Mouse (Mus musculus) thymus, postnatal 4 days (tissue): ENCODE measurements around the gene Cdh22.

ENCODE experiments used
- DNase-seq: peaks from one replicate; pipeline ENCODE4 v3.0.0; 2021

Gene Cdh22

DNA sequence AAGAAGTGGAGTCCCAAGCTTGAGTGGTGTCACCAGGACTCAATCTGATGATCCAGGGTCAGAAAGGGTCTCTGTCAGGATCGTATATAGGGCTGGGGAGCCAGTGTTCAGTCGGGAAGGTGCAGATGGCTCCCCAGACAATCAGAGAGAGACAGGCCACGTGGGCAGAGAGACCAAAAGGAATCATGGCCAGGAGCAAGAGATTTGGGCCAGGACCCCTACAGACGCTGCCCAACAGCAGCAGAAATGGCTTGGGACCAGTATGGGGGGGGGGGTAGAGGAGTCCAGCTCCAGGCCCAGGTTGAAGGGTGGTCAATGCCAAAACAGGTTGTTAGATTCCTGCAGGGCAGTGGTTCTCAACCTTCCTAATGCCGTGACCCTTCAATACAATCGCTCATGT is 29.2 kb downstream of the Cdh22 start:
- no peak for DNase-seq

GRCm38 (mm10) chr2:165204931-165205330 is 29.7 kb downstream of the Cdh22 start:
- DNase-seq: no peak

GRCm38 (mm10) chr2:165201761-165202751 is 32.6 kb downstream of the Cdh22 start:
- no peak for DNase-seq

DNA sequence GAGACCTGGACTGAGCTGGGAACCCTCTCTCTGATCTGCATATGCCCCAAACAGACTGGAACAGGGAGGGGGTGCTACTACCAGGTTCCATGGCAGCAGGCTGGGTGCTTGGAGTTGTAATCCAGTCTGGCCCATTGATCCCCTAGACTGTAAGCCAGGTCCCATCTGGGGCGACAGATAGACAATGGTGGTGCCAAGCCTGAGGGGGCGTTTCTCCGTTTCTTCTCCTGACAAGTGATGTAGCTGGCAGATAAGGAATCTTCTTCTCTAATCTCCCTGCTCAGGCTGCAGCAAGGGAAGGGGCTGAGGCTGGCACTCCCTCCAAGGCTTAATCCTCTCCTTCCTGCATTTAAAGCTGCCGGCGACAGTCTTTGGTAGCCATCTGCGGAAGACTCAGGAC is 37.1 kb downstream of the Cdh22 start:
- no peak for DNase-seq

DNA sequence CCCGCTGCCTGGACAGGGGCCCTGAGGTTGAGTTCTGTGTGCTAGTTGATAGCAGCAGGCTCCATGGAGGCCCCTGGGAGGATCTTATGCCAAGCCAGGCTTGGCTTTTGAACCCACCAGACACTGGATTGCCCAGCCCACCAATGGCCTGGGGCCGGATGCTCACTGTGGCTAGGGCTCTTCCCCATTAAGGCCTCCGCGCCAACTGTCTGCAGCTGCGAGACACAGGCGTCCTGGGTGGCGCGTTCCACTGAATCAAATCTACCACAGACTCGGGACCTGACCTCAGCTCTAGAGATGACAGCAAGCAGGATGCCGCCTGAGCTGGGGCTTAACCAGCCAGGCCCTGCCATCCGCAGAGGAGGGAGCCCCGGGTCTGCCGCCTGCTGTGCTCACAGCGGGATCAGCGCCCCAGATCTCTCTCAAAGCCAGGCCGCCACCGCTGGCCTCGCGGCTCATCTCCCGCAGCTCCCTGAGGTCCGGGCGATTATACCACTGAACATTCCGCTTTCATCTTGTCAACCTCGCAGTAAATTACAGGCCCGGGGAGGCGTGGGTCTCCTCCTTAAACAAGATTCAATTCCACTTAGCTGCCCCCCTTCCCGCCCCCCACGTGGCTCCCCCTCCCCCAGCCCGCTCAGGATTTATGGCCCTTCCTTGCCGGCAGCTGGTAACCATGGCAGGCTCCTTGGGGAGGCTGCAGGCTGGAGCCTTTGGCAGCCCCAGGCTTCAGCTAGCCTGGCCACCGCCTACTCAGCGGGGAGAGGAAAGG is 39.1 kb downstream of the Cdh22 start:
- peak; percentile 21 for DNase-seq

- DNase-seq: no peak
Measured at GRCm38 (mm10) chr2:165191483-165191882, 43.2 kb downstream of the Cdh22 start.

DNA sequence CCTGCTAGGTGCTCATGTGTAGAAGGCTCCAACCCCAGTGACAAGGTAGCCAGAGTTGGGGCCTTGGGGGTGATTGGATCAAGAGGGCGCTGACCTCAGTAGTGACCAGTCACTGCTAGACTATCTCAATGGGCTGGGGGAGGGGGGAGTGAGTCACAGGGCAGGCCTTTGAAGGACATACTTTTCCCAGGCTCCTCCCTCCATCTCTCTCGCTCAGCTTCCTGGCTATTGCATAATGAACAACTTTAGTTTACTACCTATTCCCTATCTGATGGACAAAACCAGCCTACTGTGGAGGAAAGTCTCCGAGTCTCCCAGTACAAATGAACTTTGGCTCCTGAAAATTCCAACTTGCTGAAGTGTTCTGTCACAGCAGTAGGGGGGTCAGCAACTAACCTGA is 45.1 kb downstream of the Cdh22 start:
- no peak for DNase-seq

GRCm38 (mm10) chr2:165187648-165188380 is 46.8 kb downstream of the Cdh22 start:
- no peak for DNase-seq

DNA sequence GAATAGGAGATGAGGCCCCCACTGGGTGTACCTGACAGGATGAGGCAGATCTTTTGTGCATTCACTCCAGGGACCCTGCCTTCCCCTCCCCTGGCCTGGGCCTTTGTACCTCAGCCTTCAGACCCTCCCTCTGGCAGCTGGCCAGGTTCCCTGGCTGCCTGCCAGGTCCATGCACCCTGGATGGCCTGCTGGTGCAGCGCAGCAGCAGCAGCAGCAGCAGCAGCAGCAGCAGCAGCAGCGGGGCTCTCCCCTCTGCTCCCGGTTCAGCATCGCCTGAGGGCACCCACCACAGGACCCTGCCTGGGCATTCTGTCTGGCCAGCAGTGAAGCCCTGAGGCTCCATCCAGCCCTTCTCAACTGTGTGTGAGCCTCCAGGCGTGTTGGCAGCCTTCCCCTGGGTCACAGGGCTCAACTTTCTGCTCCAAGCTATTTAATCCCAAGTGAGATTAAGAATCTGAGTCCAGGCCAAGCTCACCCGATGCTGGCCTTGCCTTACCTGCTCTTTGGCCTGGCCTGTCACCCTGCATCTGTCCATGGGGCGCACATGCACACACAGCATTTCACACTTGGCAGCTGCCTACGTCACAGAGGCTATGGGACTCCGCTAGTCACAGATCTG is 50.5 kb downstream of the Cdh22 start:
- DNase-seq: no peak

- no peak for DNase-seq
Measured at GRCm38 (mm10) chr2:165182085-165182976, 52.3 kb downstream of the Cdh22 start.

DNA sequence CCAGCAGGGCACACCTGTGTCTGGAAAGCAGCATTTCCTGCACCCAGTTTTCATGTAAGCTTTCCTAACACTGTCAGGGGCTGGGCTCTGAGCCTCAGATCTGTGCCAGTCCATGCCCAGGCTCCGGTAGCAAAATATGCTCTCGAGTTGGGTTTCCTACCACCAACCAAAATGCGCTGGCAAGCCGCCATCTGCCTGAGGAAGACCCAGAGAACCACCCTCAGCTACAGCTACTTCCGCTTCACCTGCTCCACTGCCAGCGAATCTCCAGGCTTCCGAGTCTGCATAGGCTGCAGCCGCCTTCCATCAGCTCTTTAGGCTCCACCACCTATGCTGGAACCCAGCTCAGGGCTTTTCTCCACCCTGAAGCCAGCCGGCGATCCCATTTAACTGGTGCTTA is 55.4 kb downstream of the Cdh22 start:
- DNase-seq: no peak

DNA sequence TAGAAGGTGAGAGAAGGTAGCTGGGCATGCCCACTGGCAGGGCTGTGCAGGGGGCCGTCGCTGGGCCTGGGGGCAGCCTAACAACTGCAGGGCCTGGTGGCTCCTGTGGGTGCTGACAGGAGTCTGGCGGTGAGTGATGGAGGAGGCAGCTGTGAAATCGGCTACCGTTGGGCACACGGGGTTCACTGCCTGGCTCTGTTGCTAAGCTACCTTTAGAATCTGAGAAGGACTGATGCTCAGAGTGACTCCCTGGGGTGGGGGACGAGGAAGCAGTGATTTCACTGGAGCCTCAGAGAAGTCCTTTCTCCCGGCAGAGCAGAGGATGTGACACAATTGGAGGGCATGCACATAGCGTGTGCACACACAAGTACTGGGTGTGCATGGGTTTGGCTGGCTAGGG is 57.7 kb downstream of the Cdh22 start:
- DNase-seq: no peak

- peak; percentile 27 for DNase-seq
Measured at GRCm38 (mm10) chr2:165166664-165167435, 67.8 kb downstream of the Cdh22 start.

- no peak for DNase-seq
Measured at GRCm38 (mm10) chr2:165162221-165162620, 72.4 kb downstream of the Cdh22 start.

GRCm38 (mm10) chr2:165160466-165160865 is 74.2 kb downstream of the Cdh22 start:
- DNase-seq: peak; percentile 58

DNA sequence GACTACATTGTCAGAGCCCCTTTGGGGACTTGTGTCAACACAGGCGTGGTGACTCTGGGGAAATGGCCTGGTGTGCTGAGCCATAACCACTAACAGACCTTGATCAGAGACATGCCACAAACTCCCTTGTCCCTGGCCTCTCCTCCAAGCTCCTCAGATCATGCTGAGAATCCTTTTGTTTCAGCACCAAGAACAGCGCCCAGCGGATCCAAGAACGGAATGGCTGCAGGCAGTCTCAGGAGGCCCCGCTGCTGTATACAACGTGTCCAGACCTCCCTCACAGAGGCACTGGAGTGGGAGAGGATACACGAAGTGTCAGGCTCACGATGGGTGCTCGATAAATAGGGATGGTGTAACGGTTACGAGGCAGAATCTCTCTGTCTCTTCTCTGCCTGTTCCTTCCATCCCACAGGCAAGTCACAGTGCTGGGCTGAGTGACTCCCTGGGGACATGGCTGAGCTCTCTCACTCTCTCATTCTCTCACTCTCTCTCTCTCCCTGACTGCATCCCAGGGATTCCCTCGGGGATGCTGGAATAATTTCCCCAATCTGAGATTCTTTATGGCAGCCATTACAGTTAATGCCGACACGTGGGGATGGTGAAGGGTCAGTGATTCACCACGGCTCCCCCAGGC is 75.5 kb downstream of the Cdh22 start:
- peak; percentile 55 for DNase-seq

DNA sequence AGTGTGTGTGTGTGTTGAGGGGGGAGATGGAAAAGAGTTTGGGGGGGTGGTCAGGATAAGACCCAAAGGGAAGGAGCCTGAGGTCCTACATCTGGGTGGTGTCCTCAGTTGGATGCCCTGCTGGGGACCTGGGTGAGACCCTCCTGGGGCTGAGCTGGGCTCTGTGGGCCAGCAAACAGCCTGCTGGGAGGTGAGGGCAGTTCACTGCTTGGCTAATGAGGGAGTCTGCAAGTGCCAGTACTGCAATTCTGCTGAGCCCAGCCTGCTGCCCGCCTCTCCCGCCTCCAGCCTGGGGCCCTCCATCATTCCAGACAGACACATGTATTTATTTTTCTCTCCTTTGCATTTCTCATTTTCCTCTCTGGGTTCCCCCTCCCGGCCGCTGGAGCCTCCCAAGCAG is 76.3 kb downstream of the Cdh22 start:
- DNase-seq: no peak

GRCm38 (mm10) chr2:165157900-165158299 is 76.8 kb downstream of the Cdh22 start:
- DNase-seq: no peak

DNA sequence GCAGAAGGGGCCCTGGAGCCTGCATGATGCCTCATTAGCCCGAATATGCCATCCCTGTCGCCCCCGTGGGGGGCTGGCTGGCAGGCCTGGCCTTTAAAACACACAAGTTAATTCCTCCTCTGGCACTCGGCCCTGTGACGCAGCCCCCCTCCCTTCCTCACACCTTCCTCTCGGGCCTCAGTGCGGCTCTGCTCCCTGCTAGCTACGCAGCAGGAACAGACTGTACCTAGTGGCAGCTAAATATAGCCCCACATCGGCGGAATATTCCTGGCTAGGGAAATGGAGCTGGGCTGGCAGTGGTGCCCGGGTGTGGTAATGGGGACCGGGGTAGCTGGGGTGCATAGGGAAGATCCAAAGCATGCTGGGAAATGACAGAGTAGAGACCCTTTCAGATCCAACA is 81.6 kb downstream of the Cdh22 start:
- no peak for DNase-seq

DNA sequence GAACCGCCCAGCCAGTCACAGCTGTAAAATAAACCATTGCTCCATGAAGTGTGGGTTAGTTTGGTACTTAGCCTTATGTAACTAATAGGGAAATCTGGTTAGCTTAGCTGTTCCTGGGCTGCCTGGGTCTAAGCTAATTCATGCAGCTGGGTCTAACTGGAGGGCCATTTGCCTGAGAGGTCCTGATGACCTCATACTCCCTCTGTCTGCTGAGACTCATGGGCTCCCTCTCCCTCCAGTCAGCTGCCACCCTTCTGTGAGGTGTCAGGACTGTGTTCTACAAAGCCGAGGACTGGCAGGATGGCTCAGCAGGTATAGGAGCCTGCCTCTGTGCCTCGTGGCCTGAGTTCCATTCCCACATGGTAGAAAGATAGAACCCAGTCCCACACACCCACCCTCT is 84.9 kb downstream of the Cdh22 start:
- no peak for DNase-seq
